Mouse (Mus musculus) mesoderm, embryonic 11.5 days (tissue): ENCODE measurements at regions not wholly inside any gene's neighbourhood (a gene's known extent, or its start where the extent isn't known, plus 50 kb on each side); places are given as distances from the start of the nearest gene placed in this dataset.

Experiments
- DNase-seq: peaks from one replicate; pipeline ENCODE4 v3.0.0-alpha.2; 2012; ENCODE audit warnings: low read depth, low spot score

DNA sequence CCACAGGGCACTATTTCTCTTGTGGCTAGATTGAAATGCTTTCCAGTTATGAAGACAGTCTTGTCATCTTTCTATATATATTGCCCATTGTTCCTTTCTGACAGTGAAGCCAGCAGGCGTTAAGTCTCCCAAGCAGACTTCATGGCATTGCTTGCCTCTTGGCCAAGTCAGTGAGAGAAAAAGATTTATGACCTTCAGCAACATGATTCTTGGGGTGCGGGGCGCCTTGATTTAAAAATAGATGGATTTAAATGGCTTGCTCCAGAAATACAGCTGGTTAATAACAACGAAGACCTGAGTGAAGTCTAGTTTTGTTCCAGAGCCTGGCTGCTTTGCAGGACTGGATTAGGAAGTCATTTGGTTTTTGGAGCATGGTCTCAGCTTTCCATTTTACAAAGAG is 475.2 kb upstream of the Gm26657 start:
- no peak for DNase-seq

DNA sequence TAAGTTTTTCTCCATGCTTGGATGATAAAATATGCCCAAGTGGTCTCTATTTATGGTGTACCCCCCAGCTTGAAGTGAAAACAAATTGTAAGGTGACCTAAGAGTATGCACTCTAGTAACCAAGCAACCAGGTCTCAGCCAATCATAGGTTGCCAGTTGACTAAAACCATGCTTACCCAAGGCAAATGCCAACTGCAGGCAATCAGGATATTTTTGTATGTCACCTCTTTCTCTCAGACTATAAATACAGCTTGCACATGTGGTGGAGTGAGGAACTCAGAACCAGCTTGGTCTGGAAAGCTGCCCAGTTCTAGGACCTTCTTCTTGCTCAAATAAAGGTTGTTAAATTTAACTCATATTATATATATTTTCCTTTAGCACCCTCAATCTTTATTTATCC is 476.0 kb upstream of the Gm26657 start:
- no peak for DNase-seq

DNA sequence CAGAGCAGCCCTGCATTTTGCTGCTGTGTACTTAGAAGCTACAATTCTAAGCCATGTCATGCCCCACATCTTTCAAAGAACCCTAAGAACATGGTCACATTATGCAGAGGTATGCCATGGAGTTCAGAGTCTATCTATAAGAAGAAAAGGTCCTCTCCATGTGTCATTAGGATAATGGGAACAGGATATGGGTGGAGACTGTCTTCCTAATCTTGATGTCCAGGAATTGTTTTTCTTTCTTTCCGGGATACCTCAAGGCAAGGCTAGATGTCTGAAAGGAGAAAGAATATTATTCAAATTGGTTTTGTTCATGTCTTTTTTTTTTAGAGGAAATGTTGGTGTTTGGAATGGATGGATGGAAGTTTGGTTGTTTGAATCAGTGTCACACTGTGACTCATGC is 477.3 kb upstream of the Gm26657 start:
- no peak for DNase-seq

DNA sequence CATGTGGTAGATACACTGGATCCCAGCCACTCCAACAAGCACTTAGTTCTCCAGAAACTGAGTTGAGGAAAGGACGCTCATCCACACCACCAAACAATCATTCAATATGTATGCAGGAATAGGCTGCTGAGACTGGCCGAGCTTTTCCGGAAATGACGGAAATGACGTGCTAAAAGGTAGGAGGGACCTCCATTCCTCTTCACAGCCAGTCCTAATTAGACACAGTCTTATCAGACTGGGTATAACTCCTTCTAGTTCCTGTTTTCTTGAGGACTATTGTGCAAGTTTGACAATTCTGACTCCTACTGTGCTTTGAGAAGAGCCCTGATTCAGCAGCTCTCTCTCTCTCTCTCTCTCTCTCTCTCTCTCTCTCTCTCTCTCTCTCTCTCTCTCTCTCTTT is 477.9 kb upstream of the Gm26657 start:
- no peak for DNase-seq

DNA sequence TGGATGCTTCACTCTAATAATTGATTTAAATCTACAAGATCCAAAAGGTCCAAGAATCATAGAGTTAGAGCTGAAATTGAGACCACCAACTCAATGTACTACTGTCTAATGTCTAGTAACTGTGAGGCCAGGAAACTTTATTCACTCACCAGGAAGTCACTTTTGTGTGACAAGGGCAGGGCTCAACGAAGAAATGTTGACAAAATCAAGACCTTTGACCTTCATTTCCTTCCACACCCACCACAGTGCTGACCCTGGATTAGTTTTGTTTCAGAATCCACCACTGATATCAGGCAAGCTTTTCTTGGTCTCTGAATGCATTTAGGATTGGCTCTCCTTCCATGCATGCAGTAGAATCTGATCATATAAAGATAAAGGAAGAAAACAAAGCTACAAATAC is 487.5 kb upstream of the Gm26657 start:
- no peak for DNase-seq

DNA sequence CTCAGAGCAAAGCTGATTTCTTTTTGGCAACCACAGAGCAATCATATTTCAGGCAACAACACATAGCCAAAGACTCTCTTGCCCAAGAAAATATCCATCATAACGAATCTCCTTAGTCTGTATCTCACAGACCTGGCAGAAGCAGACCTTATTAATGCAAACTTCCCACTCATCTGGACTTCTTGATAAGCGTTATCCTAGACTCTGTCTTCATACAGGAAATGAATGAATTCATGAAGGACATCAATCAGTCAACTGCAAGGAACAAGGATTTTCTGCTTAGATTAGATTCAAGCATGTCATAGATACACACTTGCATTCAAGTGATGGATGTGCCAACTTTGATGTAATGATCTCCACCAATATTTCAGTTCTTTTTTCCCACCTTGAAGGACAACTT is 488.1 kb upstream of the Gm26657 start:
- no peak for DNase-seq

DNA sequence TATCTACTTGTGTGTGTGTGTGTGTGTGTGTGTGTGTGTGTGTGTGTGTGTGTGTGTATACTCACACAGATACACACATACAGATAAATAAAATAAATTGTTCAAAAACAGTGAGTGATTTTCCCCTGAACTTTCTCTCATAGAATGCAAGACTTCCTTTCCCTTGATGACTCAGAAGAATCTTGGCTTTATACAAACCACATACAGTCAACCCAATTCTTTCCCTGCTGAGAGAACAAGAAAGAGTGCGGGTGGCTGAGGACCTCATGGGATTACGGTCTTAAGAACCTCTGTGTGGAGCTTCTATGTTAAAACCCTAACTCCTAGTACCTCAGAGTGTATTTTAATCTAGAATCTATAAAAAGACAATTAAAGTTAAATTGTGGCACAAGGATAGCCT is 489.3 kb upstream of the Gm26657 start:
- DNase-seq: no peak

DNA sequence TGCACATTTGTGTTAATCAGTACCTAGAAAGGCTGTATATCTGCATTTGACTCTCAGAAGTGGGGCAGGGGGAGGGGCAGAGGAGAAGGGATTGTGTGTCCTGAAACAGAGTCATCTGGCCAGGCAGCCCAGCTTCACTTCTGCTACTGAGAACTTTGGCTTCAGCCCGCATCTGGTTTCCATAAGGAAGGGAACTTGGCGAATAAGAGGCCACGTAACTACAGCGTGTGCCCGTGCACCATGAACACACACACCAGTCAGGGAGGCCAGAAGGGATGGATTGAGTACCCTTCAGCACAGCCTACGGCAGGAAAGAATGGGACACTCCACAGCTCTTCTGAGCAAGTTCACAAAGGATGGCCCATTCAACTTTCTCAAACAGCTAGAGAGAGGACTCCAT is 496.0 kb upstream of the Gm26657 start:
- peak; percentile 33 for DNase-seq

DNA sequence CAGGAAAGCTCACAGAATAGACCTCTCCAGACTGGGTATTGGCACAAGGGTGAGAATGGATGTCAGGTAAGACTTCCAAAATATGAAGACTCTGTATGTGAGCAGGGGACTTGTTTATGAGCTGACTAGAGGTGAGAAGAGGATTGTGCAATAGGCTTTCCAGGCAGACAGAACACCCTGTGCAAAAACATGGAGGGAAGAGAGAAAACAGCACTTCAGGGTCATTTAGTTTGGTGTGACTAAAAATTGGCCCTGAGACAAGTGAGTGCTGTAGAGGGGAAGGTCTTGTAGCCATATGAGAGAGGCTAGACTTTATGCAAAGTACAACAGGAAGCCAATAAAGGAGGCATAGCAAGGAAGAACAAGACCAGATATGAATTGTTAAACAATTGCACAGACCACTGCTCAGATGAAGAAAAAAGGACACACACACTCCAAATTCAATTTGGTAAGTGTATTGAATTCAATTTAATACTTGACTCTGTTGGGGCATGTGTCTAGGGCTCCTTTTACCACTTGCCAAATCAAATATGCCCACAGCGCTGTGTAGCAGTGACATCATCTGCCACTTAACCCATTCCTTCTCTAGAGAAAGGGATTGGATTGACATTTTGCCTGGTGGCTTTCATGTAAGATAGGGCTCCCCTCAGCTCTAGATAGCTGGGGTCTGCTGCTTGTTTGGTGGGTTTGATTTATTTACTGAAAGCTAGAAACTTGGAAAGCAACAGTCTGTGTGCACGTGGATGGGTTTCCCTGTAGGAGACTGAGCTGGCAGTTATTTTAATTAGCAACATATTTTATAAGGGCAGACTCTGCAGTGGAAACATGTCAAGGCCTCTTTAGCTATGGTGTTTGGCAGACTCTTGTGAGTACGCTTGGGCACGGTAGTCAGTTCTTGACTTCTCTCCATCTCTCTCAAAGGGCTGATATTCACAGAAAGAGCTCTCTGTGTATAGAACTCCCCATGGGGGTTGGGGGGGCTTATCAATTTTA is 501.1 kb upstream of the Gm26657 start:
- DNase-seq: no peak

DNA sequence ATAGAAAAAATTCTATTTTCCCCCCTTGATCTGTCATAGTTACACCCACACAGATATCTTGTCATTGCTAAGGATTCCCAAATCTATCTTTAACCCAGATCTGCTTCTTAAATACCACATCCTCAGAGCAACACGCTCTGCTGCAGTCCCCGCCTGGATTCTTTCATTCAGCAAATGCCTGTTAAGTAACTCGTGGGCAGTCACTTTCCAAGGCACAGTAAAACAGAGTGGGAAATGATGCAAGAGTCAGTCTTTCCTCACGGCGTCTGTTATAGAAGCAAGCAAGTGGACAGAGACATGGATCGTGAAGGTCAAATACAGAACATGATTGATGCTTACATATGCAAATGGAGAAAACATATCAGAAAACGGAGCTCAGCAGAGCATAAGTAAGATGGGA is 508.5 kb upstream of the Gm26657 start:
- DNase-seq: no peak

DNA sequence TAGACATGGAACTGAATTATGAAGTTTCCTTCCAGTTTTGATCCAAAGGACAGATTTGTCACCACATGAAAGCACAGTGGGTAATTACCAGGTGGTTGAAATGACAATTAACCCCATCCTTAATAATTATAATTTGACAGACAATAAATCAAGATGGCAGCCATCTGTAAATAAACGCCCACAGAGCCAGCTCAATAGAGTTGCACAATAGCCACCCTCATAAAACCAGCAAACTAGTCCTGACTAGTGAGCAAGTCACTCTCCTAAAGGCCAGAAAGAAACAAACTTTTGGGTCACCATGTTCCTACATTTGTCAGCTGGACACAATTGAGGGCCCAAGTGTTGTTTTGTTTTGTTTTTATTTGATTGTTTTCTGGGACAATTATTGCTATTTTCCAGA is 509.4 kb upstream of the Gm26657 start:
- DNase-seq: no peak

DNA sequence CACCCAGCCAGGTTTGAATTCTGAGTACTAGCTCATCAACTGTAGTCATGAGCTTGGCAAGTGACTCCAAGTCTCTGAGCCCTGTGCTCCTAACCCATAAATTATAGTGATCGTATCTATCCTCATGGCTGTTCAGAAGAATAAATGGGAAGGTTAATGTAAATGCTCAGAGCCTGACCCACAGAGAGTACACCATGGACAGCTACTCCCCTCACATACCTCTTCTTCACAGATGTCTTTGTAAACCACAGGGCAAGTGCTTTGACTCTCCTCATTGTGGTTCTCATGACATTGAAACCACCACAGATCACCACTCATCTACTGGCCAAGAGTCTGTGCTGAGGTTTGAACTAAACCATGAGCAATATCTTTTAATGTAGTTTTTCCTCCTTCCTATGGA is 513.4 kb upstream of the Gm26657 start:
- DNase-seq: no peak

DNA sequence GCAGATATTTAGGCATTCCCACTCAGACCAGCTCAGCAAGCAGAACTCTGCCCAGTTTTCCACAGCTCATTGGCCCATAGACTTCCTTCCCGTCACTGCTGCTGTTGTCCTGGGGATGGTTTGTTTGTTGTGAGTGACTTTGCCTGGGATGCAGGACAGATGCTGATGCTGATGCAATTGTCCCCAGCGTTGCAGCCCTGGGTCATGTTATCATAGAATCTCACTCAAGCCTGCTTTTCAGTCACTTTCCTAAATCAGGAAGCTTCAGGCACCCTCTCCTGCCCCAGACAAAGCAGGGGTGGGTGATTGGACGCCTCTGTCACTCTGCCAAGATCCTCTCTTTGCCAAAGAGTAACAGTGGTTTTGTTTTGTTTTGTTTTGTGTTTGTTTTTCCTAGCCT is 515.3 kb upstream of the Gm26657 start:
- no peak for DNase-seq

DNA sequence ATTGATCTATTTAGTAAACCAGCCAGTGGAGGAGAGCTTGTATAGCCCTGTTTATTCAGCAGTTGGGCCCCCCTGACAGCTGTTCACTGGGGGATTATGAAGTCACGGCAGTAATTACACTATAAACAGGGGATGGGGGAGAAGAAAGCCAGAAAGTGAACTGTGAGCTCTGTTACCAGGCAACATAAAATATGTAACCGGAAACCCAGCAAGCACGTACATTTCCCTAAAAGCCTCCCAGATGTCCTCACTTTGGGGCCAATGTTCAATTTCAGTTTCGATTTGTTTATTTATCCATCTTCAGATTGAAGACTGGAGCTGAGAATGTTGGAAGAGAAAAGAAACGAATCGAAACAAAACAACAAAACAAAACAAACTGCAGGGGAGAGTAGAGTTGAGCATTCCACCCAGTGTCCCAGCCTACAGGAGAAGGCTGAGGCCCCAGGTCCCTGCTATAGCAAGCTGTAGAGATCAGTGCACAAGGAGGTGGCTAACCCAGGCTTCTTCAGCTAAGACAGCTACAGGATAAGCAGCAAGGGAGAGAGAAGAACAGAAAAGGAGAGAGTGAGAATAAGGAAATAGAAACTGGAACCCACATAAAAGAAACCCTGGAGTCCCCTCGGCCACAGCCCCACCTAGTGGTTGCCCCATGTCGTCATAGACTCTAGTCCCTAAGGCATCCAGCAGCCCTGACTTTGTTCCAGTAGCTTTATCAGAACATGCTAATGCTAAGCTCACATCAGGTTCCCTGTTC is 517.7 kb upstream of the Gm26657 start:
- peak; percentile 27 for DNase-seq

DNA sequence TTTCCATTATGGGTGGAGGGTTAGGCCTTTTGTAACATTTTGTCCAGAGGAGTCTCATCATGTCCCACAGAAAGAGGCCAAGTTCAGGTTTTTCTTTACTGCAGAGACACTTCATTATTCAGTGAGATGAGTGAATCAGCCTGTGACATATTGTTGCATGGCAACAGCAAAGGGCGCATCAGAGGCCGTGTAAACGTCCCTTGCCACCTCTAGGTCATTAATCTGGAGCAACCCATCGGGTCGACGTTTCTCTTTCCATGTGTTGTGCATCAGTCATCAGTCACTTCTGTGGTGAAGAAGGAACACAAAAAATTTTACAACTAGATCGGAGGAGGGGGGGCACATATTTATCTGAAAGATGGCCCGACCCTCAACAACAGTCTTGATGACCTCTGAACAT is 519.3 kb upstream of the Gm26657 start:
- peak; percentile 54 for DNase-seq

DNA sequence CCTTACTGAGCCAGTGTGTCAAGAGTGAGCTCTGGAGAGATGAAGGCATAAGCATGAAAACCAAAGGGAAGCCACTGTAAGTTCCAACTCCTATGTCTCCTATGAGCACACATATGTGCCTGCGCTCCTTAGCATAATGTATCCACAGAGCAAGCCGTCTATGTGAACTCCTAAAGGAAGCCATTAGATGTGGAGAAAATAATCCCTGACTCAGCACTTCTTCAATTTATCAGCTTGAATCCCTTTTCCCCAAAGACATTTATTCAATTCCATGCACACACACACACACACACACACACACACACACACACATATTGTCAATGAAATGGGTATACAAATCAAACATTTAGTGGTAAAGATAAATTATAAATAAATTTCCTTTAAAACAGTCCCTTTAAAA is 530.4 kb upstream of the Gm26657 start:
- no peak for DNase-seq

DNA sequence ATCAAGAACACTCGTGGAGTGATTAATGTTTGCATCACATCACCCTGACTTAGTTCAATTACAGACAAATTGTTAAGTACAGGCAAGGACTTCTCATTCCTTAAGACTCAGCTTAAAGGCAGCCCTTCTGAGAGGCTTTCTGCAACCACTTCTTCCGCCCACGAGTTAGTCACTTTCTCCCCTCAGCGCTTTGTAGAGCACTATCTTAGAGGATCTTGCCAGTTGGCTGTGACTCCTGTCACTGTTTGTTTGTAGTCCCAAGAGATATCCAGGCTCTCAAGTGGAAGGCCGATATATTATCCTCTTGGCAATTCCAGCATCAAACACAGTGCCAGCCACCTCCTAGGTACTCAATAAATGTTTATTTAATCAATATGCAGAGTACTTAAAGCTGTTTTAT is 532.1 kb upstream of the Gm26657 start:
- DNase-seq: no peak

DNA sequence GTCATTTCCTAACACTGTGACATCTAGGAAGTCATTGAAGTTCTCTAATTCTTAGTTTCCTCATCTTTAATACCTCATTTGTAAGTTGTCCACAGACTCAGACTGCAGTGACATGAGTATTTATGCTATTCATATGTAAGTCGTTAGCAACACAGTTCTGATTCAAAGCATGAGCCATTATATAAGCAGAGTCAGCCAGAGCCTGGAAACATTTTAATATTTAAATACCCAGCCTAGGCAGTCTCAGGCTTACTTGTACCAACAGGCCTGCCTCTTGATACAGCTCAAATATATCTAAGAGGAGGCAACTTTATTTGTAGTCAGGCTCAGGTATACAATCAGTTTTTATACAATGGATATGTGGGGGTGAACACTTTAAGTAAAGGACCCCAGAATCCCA is 534.8 kb upstream of the Gm26657 start:
- DNase-seq: no peak

DNA sequence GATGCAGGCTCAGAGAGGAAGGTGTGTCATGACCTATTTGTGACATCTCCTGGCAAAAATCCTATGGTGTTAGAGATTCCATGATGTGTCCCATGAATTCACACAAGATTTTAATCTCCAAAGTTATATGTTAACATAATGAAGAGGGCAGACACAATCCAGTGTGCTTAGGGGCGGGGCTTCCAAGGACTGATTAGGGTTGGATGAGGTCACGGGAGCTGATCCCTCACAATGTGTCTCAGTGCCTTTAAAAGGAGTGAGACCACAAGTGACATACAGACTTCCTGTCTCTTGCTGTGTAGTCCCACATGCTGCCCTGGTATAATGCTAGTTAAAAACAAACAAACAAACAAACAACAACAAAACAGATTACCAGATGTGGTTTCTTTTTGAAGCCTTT is 546.5 kb upstream of the Gm26657 start:
- DNase-seq: no peak

DNA sequence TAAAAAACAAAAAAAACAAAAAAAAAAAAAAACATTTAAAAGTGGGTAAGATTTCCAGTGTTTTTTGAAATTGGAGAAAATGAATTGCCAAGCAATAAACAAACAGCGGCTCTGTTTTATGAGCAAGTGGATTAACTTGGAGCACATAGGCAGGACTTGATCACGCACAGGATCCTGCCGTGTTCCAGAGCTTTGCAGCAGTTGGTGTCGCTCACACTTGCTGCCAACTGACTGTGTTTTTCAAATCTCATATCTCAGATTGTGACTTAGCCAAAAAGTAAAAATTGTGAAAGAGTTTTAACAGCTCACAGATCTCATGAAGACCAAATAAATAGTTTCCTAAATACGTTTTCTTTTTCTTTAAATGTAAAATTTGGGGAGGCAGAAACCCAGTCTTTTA is 547.4 kb upstream of the Gm26657 start:
- no peak for DNase-seq

DNA sequence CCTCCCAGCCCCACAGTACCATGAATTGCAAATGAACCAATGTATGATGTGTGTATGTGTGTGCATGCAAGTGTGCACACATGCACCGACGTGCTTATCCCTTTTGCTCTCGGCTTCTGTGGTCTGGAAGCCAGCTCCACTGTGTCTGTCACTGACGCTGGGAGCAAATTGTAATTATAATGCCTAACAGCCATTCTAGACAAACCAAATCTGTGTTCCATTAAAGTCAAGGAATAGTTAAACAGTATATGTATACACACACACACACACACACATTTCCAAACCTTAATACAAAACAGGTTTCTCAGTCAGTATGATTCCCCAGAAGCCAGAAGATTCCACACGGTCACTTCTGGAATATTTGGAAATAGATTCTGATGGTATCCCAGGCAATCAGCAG is 560.3 kb upstream of the Gm26657 start:
- peak; percentile 4 for DNase-seq

DNA sequence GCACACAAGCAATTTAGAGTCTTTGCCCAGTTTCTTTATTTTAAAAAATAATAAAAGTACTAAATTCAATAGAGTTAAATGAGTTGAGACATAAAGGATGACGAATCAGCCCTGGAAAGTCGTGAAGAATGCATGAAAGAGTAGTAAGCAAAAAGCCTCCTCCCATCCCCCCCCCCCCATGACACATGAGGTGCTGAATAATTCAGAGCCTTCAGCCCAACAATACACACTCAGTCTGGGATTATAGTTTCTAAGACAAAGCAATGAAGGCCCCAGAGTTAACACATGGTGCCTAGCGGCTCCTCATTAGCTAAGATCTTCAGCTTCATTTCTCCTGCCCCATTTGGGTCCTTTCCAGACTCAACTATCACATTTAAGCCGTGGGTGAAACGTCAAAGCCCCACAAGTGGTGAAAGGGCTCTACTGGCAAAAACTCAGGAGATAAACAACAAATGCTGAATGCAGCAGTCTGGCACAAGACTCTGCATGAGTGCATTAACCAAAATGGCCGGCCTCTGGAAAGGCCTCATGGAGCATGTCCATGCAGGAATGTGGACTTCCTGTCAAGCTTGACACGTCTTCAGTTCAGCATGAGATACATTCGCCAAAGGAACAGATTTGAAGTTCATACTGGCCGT is 560.9 kb upstream of the Gm26657 start:
- DNase-seq: peak; percentile 26

DNA sequence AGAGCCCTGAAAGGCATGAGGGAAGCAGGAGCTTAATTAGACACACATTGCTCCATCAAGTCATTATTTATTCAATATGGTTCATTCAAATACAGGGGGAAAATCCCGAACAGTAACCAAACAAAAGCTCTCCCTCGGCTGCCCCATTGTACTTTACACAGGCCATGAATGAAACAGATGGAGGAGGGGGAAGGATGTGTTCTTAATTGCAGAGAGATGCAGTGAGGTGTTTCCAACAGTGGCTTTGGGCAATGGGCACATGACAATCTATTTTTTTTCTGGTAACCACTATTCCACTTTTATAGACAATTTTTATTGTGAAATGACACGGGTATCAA is 578.6 kb upstream of the Gm26657 start:
- no peak for DNase-seq
